Mouse (Mus musculus) small intestine, adult 2 months (tissue): ENCODE data around the gene Arfrp1.

ENCODE experiments used
- CTCF ChIP-seq: fragments of 200-500 bp; IDR thresholded peaks from 2 replicates; pipeline ENCODE4 v1.5.1; 2012; ENCODE audit warnings: low read depth, mild to moderate bottlenecking, control low read depth, inconsistent platforms, low read length, moderate library complexity, mixed read lengths; ENCODE audit not compliant: insufficient replicate concordance, insufficient read length; ENCODE audit errors: extremely low read depth
- POLR2A ChIP-seq: fragments of 200-500 bp; IDR thresholded peaks from 2 replicates; pipeline ENCODE4 v1.6.1; 2012; ENCODE audit warnings: low read depth, mild to moderate bottlenecking, control low read depth, inconsistent platforms, low read length, moderate library complexity

- TF ChIP-seq CTCF (no peak), POLR2A (no peak)
These were observed 51.0 kb downstream of the Arfrp1 start, which contains the start of gene Stmn3 for GRCm38 (mm10) chr2:181314080-181314810.
